ENCODE assay signal across 7 mouse cellular contexts in the genomic region with DNA sequence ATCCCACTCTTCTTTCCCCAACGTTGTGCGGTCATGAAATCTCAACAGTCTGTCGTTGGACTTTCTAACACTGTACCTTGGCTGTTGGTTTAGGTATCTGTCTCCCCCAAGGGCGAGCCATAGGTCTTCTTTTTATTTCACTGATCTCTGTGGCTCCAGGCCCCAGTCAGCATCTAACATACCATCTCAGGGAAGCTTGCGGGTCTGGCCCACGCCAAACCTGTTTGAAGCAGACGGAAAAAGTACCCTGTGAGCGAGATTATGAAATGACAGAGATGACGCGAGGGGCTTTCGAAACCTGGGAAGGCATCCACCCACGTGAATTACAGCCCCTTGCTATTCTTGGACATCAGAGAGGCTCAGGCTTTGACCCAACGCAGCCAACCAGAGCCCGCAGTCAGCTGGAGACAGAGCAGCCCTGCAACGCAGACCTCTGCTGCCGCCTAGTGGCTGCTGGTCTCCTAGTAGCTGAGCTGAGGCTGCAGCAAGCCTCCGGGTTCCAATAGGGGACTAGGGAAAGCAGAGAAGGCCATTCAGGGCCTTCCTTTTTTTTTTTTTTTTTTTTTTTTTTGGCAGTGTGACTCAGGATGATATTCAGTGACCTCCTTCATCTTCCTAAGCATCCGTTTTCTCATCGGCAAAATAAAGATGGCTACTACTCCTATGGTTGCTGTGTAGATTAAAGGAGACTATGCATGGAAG. TPM values are rescaled to one million over a fixed set of nuclear protein-coding genes. Genes with fewer than 3 reads are reported as not detected.
DNase-seq lines count a peak whose midpoint lies in the region; ATAC-seq lines count a peak whose summit lies in the region.

No protein-coding gene starts in this region.

- H3K4me2 ChIP-seq in intestine, embryonic 16.5 days (ENCODE audit: low read depth, low read length): no peak overlapping the region
- no peak overlapping the region for H3K4me2 ChIP-seq in midbrain, embryonic 11.5 days

- no peak overlapping the region for H3K4me3 ChIP-seq in intestine, embryonic 16.5 days (ENCODE audit: low read length)
- no peak overlapping the region for H3K4me3 ChIP-seq in midbrain, embryonic 11.5 days (ENCODE audit: low read depth, low read length)

- H3K9me3 ChIP-seq in intestine, embryonic 16.5 days (ENCODE audit: control insufficient read depth, low read length): no peaks in the 10 kb centered on the region
- H3K9me3 ChIP-seq in midbrain, embryonic 11.5 days (ENCODE audit: control insufficient read depth, low read length): no peaks in the 10 kb centered on the region

- WGBS in intestine, embryonic 16.5 days: 35% methylated on average over 19 of the region's 19 CpGs
- 31% methylated on average over 19 of the region's 19 CpGs for WGBS in midbrain, embryonic 11.5 days

- peak; percentile 90 for ATAC-seq in intestine, embryonic 16.5 days
- peak; percentile 91 for ATAC-seq in midbrain, embryonic 11.5 days (ENCODE audit: low FRiP score)

- H3K4me1 ChIP-seq in intestine, embryonic 16.5 days (ENCODE audit: control insufficient read depth, insufficient read depth, low read length): no peaks in the 10 kb centered on the region
- H3K4me1 ChIP-seq in midbrain, embryonic 11.5 days (ENCODE audit: control insufficient read depth, insufficient read depth, low read length): no peaks in the 10 kb centered on the region

- no peaks in the 10 kb centered on the region for H3K27me3 ChIP-seq in intestine, embryonic 16.5 days (replicated peaks; ENCODE audit: control insufficient read depth, insufficient read depth, low read length)
- no peaks in the 10 kb centered on the region for H3K27me3 ChIP-seq in midbrain, embryonic 11.5 days (ENCODE audit: control insufficient read depth, insufficient read depth, low read length)

- H3K27ac ChIP-seq in intestine, embryonic 16.5 days (ENCODE audit: low read length): no peak overlapping the region
- no peak overlapping the region for H3K27ac ChIP-seq in midbrain, embryonic 11.5 days (ENCODE audit: low read depth, low read length)

- no peaks in the 10 kb centered on the region for H3K36me3 ChIP-seq in intestine, embryonic 16.5 days (ENCODE audit: control insufficient read depth, insufficient read depth, low read length)
- no peaks in the 10 kb centered on the region for H3K36me3 ChIP-seq in midbrain, embryonic 11.5 days (ENCODE audit: control insufficient read depth, insufficient read depth, low read length)

- no peak overlapping the region for H3K9ac ChIP-seq in intestine, embryonic 16.5 days (ENCODE audit: low read depth, low read length)
- no peak overlapping the region for H3K9ac ChIP-seq in midbrain, embryonic 11.5 days (ENCODE audit: low read length)

- intact Hi-C loops in left cerebral cortex, postnatal 36 days (cut with DNase I): loop anchor here (1.0 to 10.0 kb wide), 3 partner anchors 24 to 316 kb away; no protein-coding TSS in a partner anchor

- DNase-seq in adrenal gland, adult 18-20 months (ENCODE audit: low spot score in 2 of 2): peak; percentile 93 to 96
- DNase-seq in embryo, embryonic 11 days: peak; percentile 94
- DNase-seq in gastrocnemius, postnatal 4 days (ENCODE audit: low spot score in 2 of 2): peak; percentile 82 to 91
- DNase-seq in left cerebral cortex, postnatal 36 days (ENCODE audit: low spot score in 2 of 2): peak; percentile 80 to 81
- peak; percentile 99 for DNase-seq in midbrain, embryonic 11.5 days (ENCODE audit: low spot score, missing footprints)
- DNase-seq in skeletal muscle tissue, adult 2 months (ENCODE audit: low read depth, low spot score): peak; percentile 91

RNA-seq across cellular contexts. Expression of a gene that starts 25.8 kb away (rescaled TPM):
- total RNA-seq in adrenal gland, adult 18-20 months (2021): 1 to 10 TPM; 2.9 to 3.7 TPM
- total RNA-seq in gastrocnemius, postnatal 4 days (2021): 10 to 100 TPM in 1 of 2 experiments, 1 to 10 TPM in 1; 8.8 to 10.7 TPM
- 9.3 and 9.6 TPM in 2 replicates for polyA plus RNA-seq in intestine, embryonic 16.5 days (2015; fragmentation: Nextera tagmentation; extraction: Ambion mirVana)
- total RNA-seq in left cerebral cortex, postnatal 36 days (2021): 1 to 10 TPM; 1.1 to 1.8 TPM
- 4.8 and 6.1 TPM in 2 replicates for polyA plus RNA-seq in midbrain, embryonic 11.5 days (2014; fragmentation: Nextera tagmentation; extraction: Ambion mirVana)

RNA-seq across cellular contexts. Expression of a gene that starts 43.3 kb away (rescaled TPM):
- total RNA-seq in adrenal gland, adult 18-20 months (2021): not detected
- total RNA-seq in gastrocnemius, postnatal 4 days (2021): under 1 TPM in 1 of 2 experiments, not detected in 1; 0.42 TPM
- 0.11 and 0.18 TPM in 2 replicates for polyA plus RNA-seq in intestine, embryonic 16.5 days (2015; fragmentation: Nextera tagmentation; extraction: Ambion mirVana)
- total RNA-seq in left cerebral cortex, postnatal 36 days (2021): not detected
- not detected in 2 replicates for polyA plus RNA-seq in midbrain, embryonic 11.5 days (2014; fragmentation: Nextera tagmentation; extraction: Ambion mirVana)
